Mouse (Mus musculus): ENCODE measurements around the gene Mat1a.

Mat1a gene

DNA sequence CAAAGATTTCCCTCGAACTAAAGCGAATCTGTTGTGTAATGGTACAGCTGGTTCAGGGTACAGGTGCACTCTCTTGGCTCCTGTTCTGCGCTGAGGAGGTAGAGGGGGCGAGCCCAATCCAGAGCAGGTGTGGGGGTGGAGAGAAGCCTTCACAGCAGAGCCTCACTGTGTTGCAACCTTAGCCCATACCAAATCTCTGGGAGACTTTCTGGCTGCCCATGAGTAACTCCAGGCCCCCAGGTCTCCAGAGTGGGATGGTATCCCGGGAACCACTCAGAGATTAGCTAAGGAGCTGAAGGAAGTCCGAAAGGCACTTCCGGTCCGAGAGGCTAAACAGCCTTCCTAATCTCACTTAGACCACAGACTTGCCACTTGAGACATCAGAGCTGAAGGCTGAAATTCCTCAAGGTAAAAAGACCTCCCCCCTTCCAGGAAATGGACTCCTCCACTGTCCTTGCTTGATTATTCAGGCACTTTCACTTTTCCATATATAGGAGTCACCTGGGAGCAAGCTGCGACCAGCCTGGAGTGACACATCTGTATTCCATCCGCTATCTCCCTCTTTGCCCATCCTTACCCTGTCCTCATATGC is at the start of gene Mat1a:
Gene Mat1a (plus strand): TSS at position 183 of the 592 bp plus-strand sequence.
- no peak for DNase-seq (ENCODE audit: low read depth, low spot score)

DNA sequence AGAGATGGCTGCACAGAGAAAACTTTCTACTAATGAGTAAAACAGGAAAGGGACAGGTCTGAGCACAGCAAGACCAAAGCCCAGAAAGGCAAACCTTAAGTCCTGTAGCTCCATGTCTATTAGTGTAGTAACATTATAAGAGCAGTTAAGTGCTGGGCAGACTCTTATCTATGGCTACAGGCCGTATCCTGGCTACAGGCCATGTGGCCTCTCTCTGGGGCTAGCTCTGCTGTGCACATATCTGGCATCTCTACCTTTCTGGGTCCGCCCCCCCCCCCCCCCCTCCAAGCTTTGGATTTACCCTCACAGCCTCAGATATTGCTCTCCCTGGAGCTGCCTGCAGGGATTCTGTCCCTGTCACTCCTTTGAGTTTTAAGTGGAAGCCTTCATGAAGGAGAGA is 39.7 kb upstream of the Mat1a start:
- DNase-seq (ENCODE audit: low read depth, low spot score), result no peak

DNA sequence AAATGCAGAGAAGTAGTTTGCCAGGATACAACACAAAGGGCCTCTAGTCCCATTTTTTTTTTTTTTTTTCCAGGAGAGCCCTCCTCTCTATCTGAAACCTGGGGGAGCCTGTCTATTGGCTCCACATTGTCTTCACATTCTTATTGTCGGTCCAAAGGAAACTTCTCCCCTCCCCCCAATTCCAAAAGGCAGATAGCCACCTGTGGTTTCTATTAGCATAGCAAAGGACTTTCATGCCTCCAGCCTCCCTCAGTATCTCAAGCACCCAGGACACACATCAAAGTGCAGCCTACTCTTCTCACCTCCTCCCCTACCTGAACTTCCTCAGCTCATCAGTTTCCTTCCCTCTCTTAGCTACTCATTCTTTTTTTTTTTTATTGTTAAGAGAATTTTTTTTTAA is 38.4 kb upstream of the Mat1a start:
- no peak for DNase-seq (ENCODE audit: low read depth, low spot score)

DNA sequence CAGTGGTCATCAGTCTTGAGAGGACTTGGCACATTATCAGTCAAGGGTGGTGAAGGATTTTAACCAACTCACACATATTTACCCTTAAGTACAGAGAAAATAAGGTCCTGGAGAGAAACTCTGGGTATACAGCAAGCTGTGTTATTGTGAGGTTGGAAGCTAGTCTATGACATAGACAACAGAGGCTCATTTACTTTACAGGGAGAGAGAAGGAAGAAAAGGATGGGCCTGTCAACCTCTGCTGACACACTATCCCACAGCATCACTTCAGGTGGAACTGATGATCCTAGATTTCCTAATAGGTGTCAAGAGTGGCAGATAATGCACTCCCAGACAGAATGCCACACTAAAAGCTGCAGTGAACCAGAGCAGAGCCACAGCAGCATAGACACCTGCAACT is 35.7 kb upstream of the Mat1a start, which contains the start of gene Dydc2:
Gene Dydc2 (minus strand): TSS at position 101 of the 400 bp plus-strand sequence.
- DNase-seq (ENCODE audit: low read depth, low spot score), result no peak

DNA sequence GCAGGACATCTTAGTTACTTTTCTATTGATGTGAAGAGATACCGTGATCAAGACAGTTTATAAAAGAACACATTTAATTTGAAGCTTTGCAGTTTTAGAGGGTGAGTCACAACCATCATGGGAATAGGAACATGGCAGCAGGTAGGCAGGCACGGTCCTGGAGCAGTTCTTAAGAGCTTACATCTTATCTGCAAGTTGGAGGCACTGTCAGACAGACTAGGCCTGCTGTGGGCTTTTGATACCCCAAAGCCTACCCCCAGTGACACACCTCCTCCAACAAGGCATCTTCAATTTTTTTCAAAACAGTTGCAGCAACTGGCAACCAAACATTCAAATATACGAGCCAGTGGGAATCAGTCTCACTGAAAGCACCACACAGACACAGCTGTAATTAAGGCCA is 34.5 kb upstream of the Mat1a start:
- DNase-seq (ENCODE audit: low read depth, low spot score), result no peak

DNA sequence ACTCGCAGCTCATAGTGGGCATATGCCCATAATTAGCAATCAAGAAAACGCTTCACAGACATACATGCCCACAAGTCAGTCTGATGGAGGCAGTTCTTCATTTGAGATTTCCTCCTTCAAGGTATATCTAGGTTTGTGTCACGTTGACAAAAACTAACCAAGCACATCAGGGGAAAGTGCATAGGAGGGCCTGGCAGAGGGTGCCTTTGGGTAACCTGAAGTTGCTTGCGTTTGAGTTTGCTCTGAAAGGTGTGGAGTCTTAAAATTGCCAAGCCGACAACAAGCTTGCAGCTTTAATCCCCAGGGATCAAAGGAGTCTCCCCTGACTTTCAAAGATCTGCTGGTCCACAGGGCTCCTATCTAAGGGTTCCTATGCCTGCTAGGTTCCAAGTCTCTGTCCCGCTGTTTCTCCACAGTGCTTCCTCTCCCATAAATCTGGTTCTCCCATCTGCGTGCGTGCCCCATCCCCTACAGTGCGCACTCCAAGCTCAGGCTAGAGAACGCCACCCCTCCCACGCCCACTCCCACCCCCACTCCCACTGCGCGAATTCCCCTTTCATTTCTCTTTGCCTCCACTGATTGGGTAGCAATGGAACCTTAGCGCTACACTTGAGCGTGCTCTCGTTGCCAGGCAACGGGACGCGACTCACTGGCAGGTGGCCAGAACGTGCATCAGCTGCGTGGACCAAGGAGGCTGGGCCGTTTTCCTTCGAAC is 32.4 kb upstream of the Mat1a start, which contains the start of gene Dydc1:
Gene Dydc1 (plus strand): TSS at position 683 of the 715 bp plus-strand sequence.
- DNase-seq (ENCODE audit: low read depth, low spot score), result peak; percentile 41

DNA sequence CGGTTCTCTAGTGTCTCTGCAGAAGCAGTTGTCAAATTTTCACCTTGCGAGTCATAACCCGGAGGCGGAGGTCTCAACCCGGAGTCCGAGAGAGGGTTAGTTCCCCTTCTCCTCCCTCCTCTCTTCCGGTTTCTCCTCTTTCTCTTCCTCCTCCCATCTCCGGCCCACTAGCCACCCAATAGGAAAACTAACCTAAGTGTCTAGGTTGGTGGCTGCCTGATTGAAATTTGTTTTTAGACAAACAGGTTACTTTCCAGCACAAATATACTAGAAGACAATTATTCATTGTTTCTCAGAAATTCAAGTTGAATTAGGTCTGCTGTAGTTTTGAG is 31.9 kb upstream of the Mat1a start:
- no peak for DNase-seq (ENCODE audit: low read depth, low spot score)

DNA sequence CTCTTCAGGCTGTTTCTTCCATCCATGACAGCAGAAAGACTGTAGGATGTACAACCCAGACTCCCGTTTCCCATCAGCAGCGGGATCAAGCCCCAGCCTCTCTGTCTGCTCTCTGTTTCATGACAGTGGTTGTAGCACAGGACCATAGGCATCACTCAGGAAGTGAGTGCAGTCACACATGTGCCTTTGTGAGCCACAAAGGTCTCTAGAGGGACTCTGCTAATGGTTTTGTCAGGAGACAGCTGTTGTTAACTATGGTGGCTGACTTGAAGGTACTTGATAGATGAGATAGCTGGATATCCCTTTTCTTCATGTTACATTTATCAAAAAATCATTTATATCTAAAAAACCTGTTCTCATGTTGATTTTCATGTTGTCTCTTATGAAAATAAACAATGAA is 22.4 kb upstream of the Mat1a start:
- DNase-seq (ENCODE audit: low read depth, low spot score), result no peak

DNA sequence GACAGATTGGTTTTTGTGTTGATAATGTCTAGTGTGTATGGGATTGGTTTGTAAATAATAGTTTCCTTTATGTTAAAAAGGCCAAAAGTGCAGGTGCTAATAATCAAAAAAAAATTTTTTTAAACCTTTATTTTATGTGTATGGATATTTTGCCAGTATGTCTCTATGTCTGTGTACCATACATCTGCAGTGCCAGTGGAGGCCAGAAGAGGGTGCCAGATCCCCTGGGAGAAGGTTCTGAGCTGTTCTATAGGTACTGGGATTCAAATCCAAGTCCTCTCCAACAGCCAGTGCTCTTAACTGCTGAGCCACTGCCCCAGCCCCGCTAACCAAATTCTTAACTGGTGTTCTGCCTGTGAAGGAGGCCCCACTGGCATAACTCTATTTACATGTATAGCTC is 17.3 kb upstream of the Mat1a start:
- DNase-seq (ENCODE audit: low read depth, low spot score), result peak; percentile 23

DNA sequence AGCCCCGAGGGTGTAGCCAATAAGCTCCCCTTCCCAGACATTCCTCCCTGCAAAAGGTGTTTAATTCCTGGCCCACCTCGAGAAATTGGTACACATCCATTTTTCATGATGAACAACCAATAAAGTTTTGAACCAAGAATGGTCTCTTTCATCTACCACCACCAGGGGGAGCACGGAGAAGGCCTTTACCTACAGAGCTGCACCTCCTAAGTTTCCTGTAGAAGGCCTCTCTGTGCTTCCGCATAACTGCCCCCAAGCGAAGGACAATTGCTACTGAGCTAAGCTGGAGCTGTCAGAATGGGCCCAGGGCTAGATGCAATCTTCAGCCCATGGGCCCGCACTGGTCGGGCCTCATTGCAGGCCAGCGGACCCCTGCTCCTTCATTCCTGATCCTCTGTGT is 14.1 kb upstream of the Mat1a start:
- peak; percentile 37 for DNase-seq (ENCODE audit: low read depth, low spot score)

DNA sequence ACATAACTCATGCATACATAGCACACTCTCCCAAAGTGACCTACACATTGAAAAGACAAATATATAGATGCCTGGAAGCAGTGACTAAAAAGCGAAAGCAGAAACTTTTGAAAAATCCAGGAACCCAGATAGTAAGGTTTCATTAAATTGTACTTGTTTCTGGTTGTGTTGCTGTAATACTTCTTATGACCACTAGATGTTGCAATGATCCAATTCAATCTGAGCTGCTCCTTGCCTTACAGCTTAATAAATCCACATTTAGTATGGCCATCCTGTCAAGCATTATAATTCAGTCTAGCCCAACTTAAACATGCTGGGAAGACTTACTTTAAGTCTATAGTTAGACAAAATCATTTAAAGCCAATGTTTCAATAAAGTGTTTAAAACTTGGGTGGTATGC is 10.7 kb upstream of the Mat1a start:
- peak; percentile 15 for DNase-seq (ENCODE audit: low read depth, low spot score)

DNA sequence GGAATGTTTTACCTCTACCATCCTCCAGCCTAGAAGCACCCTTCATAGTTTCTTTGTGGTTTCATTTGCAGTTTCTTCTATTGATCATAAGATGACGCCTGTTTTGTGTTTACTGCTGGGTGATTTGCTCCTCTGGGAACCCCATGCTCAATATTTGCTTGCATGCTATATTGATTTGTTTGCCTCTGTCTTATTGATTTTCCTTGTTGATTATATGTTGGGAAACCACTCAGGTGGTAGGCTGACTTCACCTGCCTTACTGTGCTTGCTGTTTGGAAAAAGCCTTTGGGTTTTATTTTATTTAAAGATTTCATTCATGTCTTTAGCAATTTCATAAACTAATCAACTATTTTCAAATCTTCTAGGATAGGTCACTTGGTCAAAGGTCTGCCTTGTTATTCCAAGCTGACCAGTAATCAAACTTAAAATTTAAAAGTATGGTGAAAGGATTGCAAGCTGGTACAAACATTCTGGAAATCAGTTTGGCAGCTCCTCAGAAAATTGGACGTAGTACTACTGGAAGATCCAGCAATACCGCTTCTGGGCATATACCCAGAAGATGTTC is 8.5 kb upstream of the Mat1a start:
- no peak for DNase-seq (ENCODE audit: low read depth, low spot score)

DNA sequence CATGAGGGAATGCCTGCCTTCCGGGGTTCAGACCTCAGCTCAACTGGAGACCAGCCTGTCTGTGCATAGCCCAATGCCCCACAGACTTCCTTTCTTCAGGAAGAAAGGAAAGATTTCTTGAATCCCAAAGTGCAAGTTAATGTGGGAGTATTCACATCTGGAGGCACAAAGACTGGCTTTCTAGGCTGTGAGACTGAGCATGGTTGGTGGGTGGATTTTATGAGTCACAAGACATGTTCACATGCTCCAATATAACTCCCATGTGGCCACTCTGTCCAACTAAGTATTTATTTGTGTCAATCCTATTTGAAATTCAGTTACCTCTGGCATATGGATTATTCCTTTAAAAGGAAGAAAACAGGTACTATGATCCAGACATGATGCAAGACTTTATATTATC is 6.1 kb upstream of the Mat1a start:
- no peak for DNase-seq (ENCODE audit: low read depth, low spot score)

DNA sequence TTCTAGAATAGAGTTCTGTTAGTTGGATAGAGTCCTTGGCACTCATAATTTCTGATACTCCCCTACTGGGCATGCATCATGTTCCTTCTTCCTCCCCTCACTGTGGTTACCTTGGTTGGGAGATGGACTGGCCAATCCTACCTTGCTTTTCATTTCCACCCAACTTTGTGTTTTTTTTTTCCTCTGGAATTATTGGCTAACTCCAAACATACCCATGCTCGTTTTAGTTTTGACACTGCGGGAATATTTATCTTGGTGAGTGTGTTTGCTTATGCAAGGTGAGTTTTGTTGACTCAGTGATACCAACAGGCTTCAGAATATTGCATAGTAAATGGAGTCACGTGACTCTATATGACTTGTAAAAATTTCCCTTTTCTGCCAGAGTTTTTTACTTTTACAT is 4.1 kb upstream of the Mat1a start:
- no peak for DNase-seq (ENCODE audit: low read depth, low spot score)

DNA sequence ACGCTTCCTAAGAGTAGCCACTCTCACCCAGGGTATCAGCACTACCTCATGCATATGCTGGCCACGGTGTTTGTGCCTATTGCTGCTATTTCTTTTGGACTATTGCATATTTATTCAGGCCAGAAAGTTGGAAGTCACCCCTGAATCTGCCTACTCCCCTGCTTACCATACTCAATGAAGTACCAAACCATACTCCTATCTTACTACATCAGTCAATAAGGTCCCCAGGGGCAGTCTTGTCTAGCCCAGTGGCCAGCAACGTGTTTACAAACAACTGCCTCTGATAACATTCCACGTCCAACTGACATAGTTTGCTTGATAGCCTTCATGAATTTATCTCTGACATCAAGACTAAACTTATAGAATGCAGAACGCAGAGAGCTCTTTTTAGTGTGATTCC is 3.6 kb upstream of the Mat1a start:
- no peak for DNase-seq (ENCODE audit: low read depth, low spot score)

DNA sequence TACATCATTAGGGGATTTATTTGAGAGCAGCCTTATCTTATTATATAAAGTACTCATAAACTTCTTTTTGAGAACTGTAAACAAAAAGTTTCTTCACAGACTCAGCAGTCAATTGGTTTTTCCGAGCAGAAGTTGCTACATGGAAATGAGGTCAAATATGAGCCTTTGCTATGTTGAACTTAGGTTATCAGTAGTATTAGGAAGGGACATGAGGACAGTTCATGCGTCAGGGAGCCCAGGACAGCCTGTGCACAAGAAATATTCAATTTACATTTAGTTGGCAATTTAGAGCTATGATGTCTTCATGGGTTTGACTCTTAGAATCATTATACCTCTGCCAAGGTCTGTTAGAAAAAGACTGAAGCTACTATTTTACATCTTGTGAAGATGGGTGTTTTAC is 2.6 kb upstream of the Mat1a start:
- no peak for DNase-seq (ENCODE audit: low read depth, low spot score)

DNA sequence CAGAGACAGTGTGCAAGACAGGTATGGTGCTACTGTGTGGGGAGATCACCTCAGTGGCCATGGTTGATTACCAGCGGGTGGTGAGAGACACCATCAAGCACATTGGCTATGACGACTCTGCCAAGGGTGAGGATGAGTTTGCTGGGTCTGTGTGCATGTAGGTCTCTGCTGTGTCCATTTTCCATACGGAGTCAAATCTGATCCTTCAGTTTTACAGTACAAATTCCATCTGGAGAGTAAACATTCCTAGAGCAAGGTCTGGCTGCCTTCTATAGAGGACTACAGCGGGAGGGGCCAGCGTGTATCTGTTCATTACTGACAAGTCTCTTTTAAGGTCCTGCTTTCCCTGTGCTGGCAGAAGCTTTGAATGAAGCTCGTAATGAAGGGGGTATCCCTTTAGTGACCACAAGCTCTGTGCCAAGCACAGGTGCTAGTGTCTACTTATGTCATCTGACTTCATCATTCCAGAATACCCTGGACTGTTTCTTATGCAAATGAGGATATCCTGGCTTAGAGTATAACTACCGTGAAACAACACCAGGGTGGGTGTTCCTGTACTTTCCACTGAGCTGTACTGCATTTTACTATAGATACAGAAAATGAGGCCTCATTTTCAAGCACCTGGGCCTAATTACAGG is 6.3 kb downstream of the Mat1a start:
- DNase-seq (ENCODE audit: low read depth, low spot score), result no peak

DNA sequence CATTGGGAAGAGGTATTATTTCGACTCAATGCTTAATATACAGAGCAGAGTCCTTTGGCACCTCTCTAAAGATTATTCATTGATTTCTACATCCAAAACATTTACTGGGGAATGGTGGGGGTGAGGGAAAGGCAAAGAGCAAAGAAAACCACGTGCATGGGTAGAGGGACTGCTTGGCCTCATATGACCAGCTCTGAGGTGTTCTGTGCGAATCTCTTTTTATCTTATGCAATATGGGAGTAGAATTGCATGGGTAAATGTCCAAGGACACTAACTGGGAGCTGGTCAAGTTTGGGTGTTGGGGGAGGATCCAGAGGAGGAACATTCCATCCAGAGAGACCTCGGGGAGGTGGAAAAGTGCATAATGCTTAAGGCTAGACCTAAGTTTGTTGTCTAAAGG is 8.1 kb downstream of the Mat1a start:
- DNase-seq (ENCODE audit: low read depth, low spot score), result no peak

DNA sequence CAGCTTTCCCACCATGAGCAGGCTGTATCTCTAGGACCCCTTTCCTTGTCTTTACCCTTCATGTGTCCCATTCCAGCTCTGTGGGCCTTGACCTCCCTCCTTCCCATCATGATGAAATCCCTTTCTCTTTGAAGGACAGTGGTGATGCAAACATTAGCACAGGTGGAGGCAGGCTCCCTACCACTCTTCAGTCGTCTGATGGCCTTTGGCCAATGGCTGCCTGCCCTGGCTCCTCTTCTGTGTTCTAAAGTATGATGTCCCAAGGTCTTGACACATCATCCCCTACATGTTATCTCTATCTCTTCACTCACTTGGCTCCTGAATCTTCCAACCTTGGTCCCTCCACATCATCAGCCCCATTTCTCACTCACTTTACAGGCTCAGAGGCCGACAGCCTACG is 11.4 kb downstream of the Mat1a start:
- no peak for DNase-seq (ENCODE audit: low read depth, low spot score)

DNA sequence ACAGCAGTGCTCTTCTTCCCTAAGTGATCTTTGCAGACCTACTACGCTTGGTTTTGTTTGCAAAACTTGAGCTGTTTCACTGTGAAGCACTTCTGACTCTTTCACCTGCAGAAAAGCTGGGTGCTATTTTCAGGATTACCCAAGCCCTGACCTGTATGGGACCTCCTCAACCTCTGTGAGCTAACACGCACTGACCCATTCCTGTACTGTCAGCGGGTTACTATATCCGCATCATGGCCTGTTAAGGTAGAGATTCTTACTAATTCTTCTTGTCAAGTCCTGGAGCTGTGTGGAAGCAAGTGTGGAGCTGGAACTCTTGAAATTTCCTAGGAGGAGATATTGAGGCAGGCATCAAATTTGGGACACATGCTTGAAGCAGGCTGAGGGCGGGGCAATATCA is 19.8 kb downstream of the Mat1a start:
- no peak for DNase-seq (ENCODE audit: low read depth, low spot score)

DNA sequence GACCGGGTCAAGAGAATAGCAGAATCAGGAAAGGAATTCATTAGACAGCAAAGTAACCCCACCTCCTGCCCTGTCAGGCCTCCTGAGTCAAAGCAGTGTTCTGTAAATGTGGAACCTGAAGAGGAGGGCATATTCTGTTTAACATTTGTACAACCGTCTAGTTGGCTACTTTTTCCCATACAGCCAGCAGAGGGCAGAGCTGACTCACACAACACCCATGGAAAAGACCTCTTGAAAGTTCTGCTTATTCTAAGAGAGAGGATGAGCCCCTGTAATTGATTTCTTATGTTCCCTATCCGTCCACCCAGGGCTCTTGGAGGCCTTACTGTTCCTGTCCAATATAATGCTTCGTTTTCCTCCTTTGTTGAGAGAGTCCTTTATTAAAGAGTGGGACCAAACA is 23.2 kb downstream of the Mat1a start:
- DNase-seq (ENCODE audit: low read depth, low spot score), result peak; percentile 26

DNA sequence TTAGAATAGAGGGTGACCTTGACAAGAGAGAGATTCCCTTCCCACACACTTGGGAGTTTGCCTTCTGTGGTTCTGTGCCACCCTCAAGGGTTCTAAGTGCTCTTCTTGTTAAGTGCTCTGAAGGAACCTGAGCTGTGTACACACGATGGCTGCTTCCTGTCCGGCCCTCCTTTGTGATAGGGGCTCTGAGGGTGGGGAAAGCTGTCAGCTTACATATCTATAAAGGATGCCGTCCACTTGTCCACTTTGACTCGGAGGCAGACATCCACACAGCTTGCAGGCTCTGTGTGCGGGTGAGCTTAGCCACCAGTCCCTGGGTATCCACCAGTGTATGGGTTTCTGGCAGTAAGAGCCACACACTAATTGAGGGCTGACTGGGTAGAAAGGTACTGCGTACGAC is 26.7 kb downstream of the Mat1a start, which contains the start of gene Sftpa1:
Gene Sftpa1 (plus strand): TSS at position 243 of the 400 bp plus-strand sequence.
- no peak for DNase-seq (ENCODE audit: low read depth, low spot score)

DNA sequence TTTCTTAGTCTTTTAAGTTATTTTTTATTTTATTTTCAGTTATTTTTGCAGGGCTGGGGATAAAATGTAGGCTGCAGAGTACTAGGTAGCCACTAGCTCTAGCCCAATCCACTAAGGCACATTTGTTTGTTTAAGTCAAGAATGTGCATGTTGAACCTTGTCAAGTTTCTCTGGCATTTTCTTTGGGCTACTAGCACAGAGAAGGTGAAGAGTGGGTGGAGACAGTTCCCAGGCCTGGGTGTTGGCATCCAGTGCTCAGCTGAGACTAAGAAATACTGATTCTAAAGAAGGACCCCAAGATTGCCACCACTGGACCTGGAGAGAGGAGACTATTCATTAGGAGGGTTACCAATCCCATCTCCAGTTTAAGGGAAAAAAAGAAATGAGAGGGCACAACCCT is 32.2 kb downstream of the Mat1a start:
- DNase-seq (ENCODE audit: low read depth, low spot score), result no peak
